Mouse (Mus musculus) heart, embryonic 16.5 days (tissue): Measurements from ENCODE around the gene Aloxe3. TPM values are rescaled to one million over a fixed set of nuclear protein-coding genes. Genes with fewer than 3 reads are reported as not detected.

ENCODE experiments used
- ATAC-seq: fragments of 200-750 bp; cut with Nextera tagmentation; replicated peaks from 2 replicates; pipeline ENCODE4 v1.8.0; 2017; ENCODE audit warnings: moderate number of reproducible peaks; ENCODE audit not compliant: insufficient read depth, low FRiP score; ENCODE audit errors: extremely low read depth
- H3K27ac ChIP-seq: fragments of 300-500 bp; sonication (generic); 2 replicates; pipeline ENCODE4 v1.5.1; 2014; ENCODE audit warnings: mild to moderate bottlenecking, low read length, control low read depth, moderate library complexity
- H3K27me3 ChIP-seq: fragments of 300-500 bp; sonication (generic); 2 replicates; pipeline ENCODE4 v1.6.1; 2014; ENCODE audit warnings: low read length, mixed read lengths; ENCODE audit not compliant: control insufficient read depth, insufficient read depth
- H3K36me3 ChIP-seq: fragments of 300-500 bp; sonication (generic); 2 replicates; pipeline ENCODE4 v1.6.1; 2014; ENCODE audit not compliant: control insufficient read depth, insufficient read depth
- H3K4me1 ChIP-seq: fragments of 300-500 bp; sonication (generic); 2 replicates; pipeline ENCODE4 v1.6.1; 2014; ENCODE audit warnings: low read length, mixed read lengths; ENCODE audit not compliant: control insufficient read depth, insufficient read depth
- H3K4me2 ChIP-seq: fragments of 300-500 bp; sonication (generic); 2 replicates; pipeline ENCODE4 v1.6.1; 2014; ENCODE audit warnings: low read depth, mild to moderate bottlenecking, control low read depth, low read length
- H3K4me3 ChIP-seq: fragments of 300-500 bp; sonication (generic); 2 replicates; pipeline ENCODE4 v1.5.1; 2014; ENCODE audit warnings: mild to moderate bottlenecking, control low read depth, low read length
- H3K9ac ChIP-seq: fragments of 300-500 bp; sonication (generic); 2 replicates; pipeline ENCODE4 v1.6.1; 2014; ENCODE audit warnings: low read length, control low read depth
- H3K9me3 ChIP-seq: fragments of 300-500 bp; sonication (generic); replicated peaks from 2 replicates; pipeline ENCODE4 v1.6.1; 2016; ENCODE audit warnings: low read length; ENCODE audit not compliant: control insufficient read depth
- WGBS: fragments of 180-500 bp; shearing (Covaris S2); extraction: QIAGEN DNeasy Blood & Tissue Kit; methylation state at CpG from one replicate; pipeline ENCODE4 v1.1.7; 2014; 5-methylcytosine and 5-hydroxymethylcytosine counted together
- polyA plus RNA-seq: library from polyadenylated mRNA; unstranded; fragments of >200 nt; fragmentation: Nextera tagmentation; extraction: Ambion mirVana; gene quantifications from 2 replicates; pipeline ENCODE4 v1.2.1, GENCODE M21; 2015

The Aloxe3 gene
- polyA plus RNA-seq, 1 experiment from 2014 or later, result 0.08 TPM

- no peaks in the 10 kb centered on the region for H3K36me3 ChIP-seq
- no peaks in the 10 kb centered on the region for H3K9me3 ChIP-seq
- peak; percentile 1; the same call in 1 of the 2 replicates for ATAC-seq
- H3K4me3 ChIP-seq, result peak overlapping the region; percentile 71
- H3K9ac ChIP-seq, result peak overlapping the region; percentile 75
- H3K27me3 ChIP-seq, result no peaks in the 10 kb centered on the region
- peak overlapping the region; percentile 95 for H3K4me2 ChIP-seq
- peaks cover 23% of the 10 kb centered on the region for H3K4me1 ChIP-seq
- under 1% methylated on average over 24 of the region's 24 CpGs for WGBS
- peak overlapping the region; percentile 87 for H3K27ac ChIP-seq
Measured at GRCm38 (mm10) chr11:69125041-69125851, 450 bp upstream of the Aloxe3 start.

DNA sequence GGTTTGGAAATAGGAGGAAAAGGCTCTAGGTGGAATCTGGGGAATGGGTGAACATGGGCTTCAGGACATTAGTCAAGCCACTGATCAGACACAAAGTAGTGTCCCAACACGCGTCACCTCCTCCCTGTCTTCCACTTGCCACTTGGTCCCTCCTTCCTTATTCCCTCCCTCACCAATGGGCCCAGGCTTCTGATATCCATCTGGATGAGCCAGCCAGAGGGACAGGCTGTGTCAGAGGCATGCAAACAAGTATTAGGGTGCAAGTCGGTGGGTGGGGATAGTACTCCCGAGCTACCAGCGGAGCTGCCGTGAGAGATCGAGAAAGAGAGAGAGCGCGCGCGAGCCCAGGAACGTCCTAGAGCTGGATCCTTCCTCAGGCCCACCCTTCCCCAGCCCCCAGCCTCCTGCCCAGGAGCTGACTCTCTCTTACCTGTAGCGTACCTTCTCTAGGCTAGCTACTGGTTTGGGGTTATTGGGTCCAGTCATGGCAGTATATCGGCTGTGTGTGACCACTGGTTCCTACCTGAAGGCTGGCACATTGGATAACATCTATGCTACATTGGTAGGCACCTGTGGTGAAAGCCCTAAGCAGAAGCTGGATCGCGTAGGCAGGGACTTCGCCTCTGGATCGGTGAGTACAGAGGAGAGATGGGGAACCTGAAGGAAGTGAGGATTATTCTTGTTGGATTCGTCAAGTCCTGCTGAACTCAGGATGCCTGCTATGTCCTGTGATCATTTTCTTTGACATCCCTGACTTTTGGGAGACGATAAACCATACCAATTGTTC is 416 bp downstream of the Aloxe3 start:
- 19% methylated on average over 20 of the region's 20 CpGs for WGBS
- H3K27me3 ChIP-seq, result no peaks in the 10 kb centered on the region
- ATAC-seq, result no peak
- peaks cover 15% of the 10 kb centered on the region for H3K4me1 ChIP-seq
- H3K9me3 ChIP-seq, result no peaks in the 10 kb centered on the region
- no peak overlapping the region; the same call in 1 of the 2 replicates for H3K27ac ChIP-seq
- H3K4me2 ChIP-seq, result peak overlapping the region; percentile 95
- peak overlapping the region; percentile 75 for H3K9ac ChIP-seq
- H3K4me3 ChIP-seq, result peak overlapping the region; percentile 71
- no peaks in the 10 kb centered on the region for H3K36me3 ChIP-seq

DNA sequence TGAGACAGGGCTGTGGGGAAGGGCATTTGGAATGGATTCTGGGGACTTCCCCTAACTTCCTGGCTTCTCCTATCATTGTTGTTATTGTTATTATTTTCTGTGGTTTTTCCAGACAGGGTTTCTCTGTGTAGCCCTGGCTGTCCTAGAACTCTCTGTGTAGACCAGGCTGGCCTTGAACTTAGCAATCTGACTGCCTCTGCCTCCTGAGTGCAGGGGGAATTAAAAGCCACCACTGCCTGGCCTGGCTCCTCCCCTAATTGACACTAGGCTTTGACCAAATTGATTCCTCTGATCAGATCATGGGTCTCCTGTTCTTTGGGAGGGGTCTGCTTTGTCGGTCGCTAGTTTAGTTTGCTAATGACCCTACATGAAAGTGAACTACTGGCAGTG is 1.0 kb downstream of the Aloxe3 start:
- Histone ChIP-seq H3K27me3 (no peaks in the 10 kb centered on the region), H3K4me2 (no peak overlapping the region), H3K4me1 (peaks cover 15% of the 10 kb centered on the region), H3K36me3 (no peaks in the 10 kb centered on the region), H3K27ac (no peak overlapping the region), H3K4me3 (no peak overlapping the region), H3K9ac (no peak overlapping the region), H3K9me3 (no peaks in the 10 kb centered on the region)
- no peak for ATAC-seq
- 48% methylated on average over 2 of the region's 2 CpGs for WGBS

DNA sequence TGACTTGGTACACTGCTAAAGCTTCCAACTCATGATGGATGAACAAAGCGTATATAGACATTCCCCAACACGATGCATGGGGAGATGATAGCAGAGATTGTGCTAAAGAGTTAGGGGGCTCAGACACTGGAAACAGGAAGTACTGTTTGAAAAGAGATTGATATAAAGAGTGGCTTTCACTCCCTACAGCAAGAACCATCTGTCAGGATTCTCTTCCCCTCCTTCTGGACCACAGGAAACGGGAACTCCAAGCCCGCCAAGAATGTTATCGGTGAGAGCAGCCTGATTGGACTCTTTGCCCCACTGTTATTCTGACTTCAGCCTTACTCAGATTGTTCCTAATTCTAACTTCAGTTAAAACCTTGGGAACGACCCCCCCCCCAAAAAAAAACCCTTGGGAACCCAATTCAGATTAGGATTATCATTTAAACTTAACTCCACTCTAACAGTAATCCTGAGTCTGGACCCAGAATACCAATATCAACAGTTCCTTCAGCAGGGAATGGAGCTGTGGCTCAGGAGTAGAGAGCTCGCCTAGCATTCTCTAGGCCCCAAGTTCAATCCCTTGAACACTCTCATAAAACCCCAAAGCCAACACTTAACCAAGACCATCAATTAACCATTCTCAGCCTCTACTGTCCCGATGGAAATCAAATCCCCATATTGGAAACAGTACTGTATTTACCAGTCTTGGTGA is 2.9 kb downstream of the Aloxe3 start:
- H3K4me1 ChIP-seq, result peaks cover 12% of the 10 kb centered on the region
- no peak overlapping the region for H3K9ac ChIP-seq
- no peak overlapping the region for H3K4me3 ChIP-seq
- no peaks in the 10 kb centered on the region for H3K36me3 ChIP-seq
- H3K9me3 ChIP-seq, result no peaks in the 10 kb centered on the region
- WGBS, result 56% methylated on average over 8 of the region's 8 CpGs
- H3K4me2 ChIP-seq, result no peak overlapping the region
- H3K27ac ChIP-seq, result no peak overlapping the region
- no peak for ATAC-seq
- H3K27me3 ChIP-seq, result no peaks in the 10 kb centered on the region

- Histone ChIP-seq H3K36me3 (no peaks in the 10 kb centered on the region), H3K27me3 (no peaks in the 10 kb centered on the region), H3K9me3 (no peaks in the 10 kb centered on the region), H3K4me1 (peaks cover 4% of the 10 kb centered on the region; the same call in 1 of the 2 replicates), H3K9ac (no peak overlapping the region), H3K27ac (no peak overlapping the region), H3K4me3 (peak overlapping the region; percentile 44), H3K4me2 (peak overlapping the region; percentile 79)
- 31% methylated on average over 5 of the region's 5 CpGs for WGBS
- no peak for ATAC-seq
Measured at GRCm38 (mm10) chr11:69133566-69133922, 7.8 kb downstream of the Aloxe3 start.

DNA sequence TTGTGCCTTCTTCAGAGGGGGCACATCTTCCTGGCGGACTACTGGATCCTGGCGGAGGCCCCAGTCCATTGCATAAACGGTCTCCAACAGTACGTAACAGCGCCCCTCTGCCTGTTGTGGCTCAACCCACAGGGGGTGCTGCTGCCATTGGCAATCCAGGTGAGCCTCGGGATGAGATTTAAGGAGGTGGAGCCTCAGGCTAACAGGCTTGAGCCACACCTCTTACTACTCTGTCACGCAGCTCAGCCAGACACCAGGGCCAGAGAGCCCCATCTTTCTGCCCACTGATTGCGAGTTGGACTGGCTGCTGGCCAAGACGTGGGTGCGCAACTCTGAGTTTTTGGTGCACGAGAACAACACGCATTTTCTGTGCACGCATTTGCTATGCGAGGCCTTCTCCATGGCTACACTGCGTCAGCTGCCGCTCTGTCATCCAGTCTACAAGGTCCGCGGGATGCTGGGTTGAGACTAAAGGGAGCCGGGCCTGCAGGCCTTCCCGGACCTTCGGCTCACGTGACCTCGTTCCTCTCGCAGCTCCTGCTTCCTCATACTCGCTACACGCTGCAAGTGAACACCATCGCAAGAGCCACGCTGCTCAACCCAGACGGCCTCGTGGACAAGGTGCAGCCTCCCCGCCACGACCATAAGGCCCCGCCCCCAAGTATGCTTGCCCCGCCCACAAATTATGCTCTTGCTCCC is 8.4 kb downstream of the Aloxe3 start:
- Histone ChIP-seq H3K4me3 (peak overlapping the region; percentile 44), H3K4me1 (peaks cover 4% of the 10 kb centered on the region; the same call in 1 of the 2 replicates), H3K4me2 (peak overlapping the region; percentile 79), H3K27me3 (no peaks in the 10 kb centered on the region), H3K9me3 (no peaks in the 10 kb centered on the region), H3K9ac (peak overlapping the region; percentile 18), H3K36me3 (no peaks in the 10 kb centered on the region), H3K27ac (no peak overlapping the region)
- WGBS, result 3% methylated on average over 34 of the region's 34 CpGs
- ATAC-seq, result peak; percentile 79

DNA sequence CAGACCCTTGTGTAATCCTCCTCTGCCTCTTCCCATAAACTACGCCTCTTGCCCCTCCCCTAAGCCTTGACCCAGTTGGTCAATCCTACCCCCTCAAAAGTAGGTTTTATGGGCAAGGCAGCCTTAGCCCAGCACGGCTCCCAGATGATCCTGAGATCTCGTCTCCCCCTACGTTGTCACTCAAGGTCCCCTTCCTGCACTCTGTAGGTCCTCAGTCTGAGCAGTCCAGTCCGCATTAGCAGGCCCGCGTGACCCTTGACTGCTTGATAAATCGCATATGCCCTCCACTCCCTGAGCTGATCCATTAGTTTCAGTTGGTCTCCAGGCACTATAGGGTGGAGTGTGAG is 8.9 kb downstream of the Aloxe3 start:
- peak overlapping the region; percentile 79 for H3K4me2 ChIP-seq
- H3K4me3 ChIP-seq, result peak overlapping the region; percentile 44
- H3K9ac ChIP-seq, result peak overlapping the region; percentile 18
- 41% methylated on average over 8 of the region's 8 CpGs for WGBS
- peak; percentile 14; the same call in 1 of the 2 replicates for ATAC-seq
- H3K27ac ChIP-seq, result no peak overlapping the region
- H3K9me3 ChIP-seq, result no peaks in the 10 kb centered on the region
- H3K4me1 ChIP-seq, result peaks cover 4% of the 10 kb centered on the region; the same call in 1 of the 2 replicates
- no peaks in the 10 kb centered on the region for H3K27me3 ChIP-seq
- no peaks in the 10 kb centered on the region for H3K36me3 ChIP-seq

DNA sequence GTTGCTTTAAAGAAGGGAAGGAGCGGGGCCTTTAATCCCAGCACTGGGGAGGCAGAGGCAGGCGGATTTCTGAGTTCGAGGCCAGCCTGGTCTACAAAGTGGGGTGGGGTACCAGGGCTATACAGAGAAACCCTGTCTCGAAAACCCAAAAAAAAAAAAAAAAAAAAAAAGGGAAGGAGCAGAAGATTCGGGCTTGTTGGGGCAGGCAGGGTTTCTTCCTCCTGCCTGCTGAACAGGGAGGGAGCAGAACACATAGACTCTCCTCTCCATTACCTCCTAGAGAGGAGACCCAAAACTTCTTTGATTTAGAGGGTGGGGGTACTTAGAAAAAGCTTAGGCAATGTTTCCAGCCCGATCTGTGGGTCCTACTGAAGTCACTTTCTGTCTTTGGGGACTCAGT is 9.7 kb downstream of the Aloxe3 start:
- no peaks in the 10 kb centered on the region for H3K9me3 ChIP-seq
- H3K4me2 ChIP-seq, result no peak overlapping the region
- no peak overlapping the region for H3K4me3 ChIP-seq
- WGBS, result 90% methylated on average over 6 of the region's 6 CpGs
- no peak overlapping the region for H3K9ac ChIP-seq
- H3K27ac ChIP-seq, result no peak overlapping the region
- no peaks in the 10 kb centered on the region for H3K36me3 ChIP-seq
- H3K27me3 ChIP-seq, result no peaks in the 10 kb centered on the region
- peaks cover 4% of the 10 kb centered on the region; the same call in 1 of the 2 replicates for H3K4me1 ChIP-seq
- ATAC-seq, result no peak
